10 mouse cellular contexts compared by ENCODE assay signal in the genomic region with DNA sequence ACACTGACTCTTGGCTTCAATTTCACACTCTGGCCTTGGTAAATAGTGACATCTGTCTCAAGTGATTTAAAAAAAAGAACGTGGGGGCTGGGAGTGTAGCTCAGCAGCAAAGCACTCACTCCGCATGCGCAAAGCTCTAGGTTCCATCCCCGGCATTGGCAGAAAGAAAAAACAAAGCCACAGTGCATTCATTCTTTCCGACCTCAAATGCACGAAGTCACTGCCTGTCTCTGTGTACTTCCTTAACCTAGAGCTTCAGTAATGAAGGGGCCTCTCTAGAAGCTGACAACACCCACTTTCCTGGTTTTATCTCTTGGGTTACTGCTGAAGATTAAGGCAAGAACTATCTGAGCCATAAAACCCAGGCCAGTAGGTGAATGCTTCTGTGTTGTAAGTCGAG. TPM values are rescaled to one million over a fixed set of nuclear protein-coding genes. Genes with fewer than 3 reads are reported as not detected.
DNase-seq lines count a peak whose midpoint lies in the region; ATAC-seq lines count a peak whose summit lies in the region.
"Had no signal": no experiment of that assay in that cellular context is flagged by ENCODE, and none has a peak within 500 bp of the region (broad histone marks: within the 10 kb centered on the region; RNA-seq: fewer than 3 reads in every experiment).

No protein-coding gene starts in this region.

- H3K9ac ChIP-seq in hindbrain, embryonic 16.5 days (ENCODE audit: low read depth, low read length) = no peak overlapping the region
- no peak overlapping the region for H3K9ac ChIP-seq in hindbrain, embryonic 11.5 days (ENCODE audit: low read depth, low read length)

- no peaks in the 10 kb centered on the region for H3K36me3 ChIP-seq in hindbrain, embryonic 16.5 days (ENCODE audit: control insufficient read depth, insufficient read depth, low read length)
- no peaks in the 10 kb centered on the region; the same call in 1 of the 2 replicates for H3K36me3 ChIP-seq in hindbrain, embryonic 11.5 days (ENCODE audit: control insufficient read depth, insufficient read depth, low read length)

- peak overlapping the region; percentile 62 for H3K27ac ChIP-seq in hindbrain, embryonic 16.5 days (ENCODE audit: low read depth, low read length)
- no peak overlapping the region for H3K27ac ChIP-seq in hindbrain, embryonic 11.5 days (ENCODE audit: low read depth, low read length)

- H3K4me1 ChIP-seq in hindbrain, embryonic 16.5 days (ENCODE audit: control insufficient read depth, insufficient read depth, low read depth, low read length) = peaks cover 11% of the 10 kb centered on the region
- H3K4me1 ChIP-seq in hindbrain, embryonic 11.5 days (replicated peaks; ENCODE audit: control insufficient read depth, insufficient read depth, low read length) = no peaks in the 10 kb centered on the region

- H3K27me3 ChIP-seq in hindbrain, embryonic 16.5 days (replicated peaks; ENCODE audit: control insufficient read depth, insufficient read depth, low read length) = no peaks in the 10 kb centered on the region
- no peaks in the 10 kb centered on the region for H3K27me3 ChIP-seq in hindbrain, embryonic 11.5 days (ENCODE audit: control insufficient read depth, insufficient read depth, low read length)

- no peak overlapping the region for H3K4me2 ChIP-seq in hindbrain, embryonic 16.5 days (ENCODE audit: low read length)
- H3K4me2 ChIP-seq in hindbrain, embryonic 11.5 days (replicated peaks; ENCODE audit: low read depth, low read length) = no peak overlapping the region

- no peak overlapping the region for H3K4me3 ChIP-seq in hindbrain, embryonic 16.5 days (ENCODE audit: low read length)
- no peak overlapping the region for H3K4me3 ChIP-seq in hindbrain, embryonic 11.5 days (ENCODE audit: low read depth, low read length)

- DNase-seq in hindbrain, embryonic 11.5 days (ENCODE audit: low spot score) = no peak
- peak; percentile 63 for DNase-seq in ES-CJ7 (ENCODE audit: low read depth, low spot score)
- DNase-seq in c-Kit-positive CD71-positive TER-119-positive erythroid progenitor cells, embryonic 14.5 days (ENCODE audit: low spot score) = peak; percentile 17
- DNase-seq in naive thymus-derived CD4-positive, alpha-beta T cell, adult 2 months (ENCODE audit: low read depth) = peak; percentile 82
- DNase-seq in urinary bladder, postnatal 4 days (ENCODE audit: low spot score in 2 of 2) = no peak
- DNase-seq in left cerebral cortex, postnatal 4 days = no peak
- DNase-seq in kidney, postnatal 4 days = no peak
- DNase-seq: lung, postnatal 14 days had no signal

- ATAC-seq in hindbrain, embryonic 16.5 days = no peak
- no peak for ATAC-seq in hindbrain, embryonic 11.5 days (ENCODE audit: low FRiP score)

- 47% methylated on average over 7 of the region's 7 CpGs for WGBS in hindbrain, embryonic 16.5 days
- WGBS in hindbrain, embryonic 11.5 days = 60% methylated on average over 7 of the region's 7 CpGs

- H3K9me3 ChIP-seq in hindbrain, embryonic 16.5 days (ENCODE audit: control insufficient read depth, low read length) = no peaks in the 10 kb centered on the region
- no peaks in the 10 kb centered on the region for H3K9me3 ChIP-seq in hindbrain, embryonic 11.5 days (ENCODE audit: control insufficient read depth, low read length)

- intact Hi-C loops in left cerebral cortex, postnatal 4 days (cut with DNase I) = no loop called here

RNA-seq across cellular contexts. Expression of a gene that starts 45.4 kb away (rescaled TPM):
- 68.1 and 74.8 TPM in 2 replicates for polyA plus RNA-seq in hindbrain, embryonic 16.5 days (2015; fragmentation: Nextera tagmentation; extraction: Ambion mirVana)
- 49.9 and 51.7 TPM in 2 replicates for polyA plus RNA-seq in hindbrain, embryonic 11.5 days (2014; fragmentation: Nextera tagmentation; extraction: Ambion mirVana)
- total RNA-seq in left cerebral cortex, postnatal 4 days (2021) = 100 to 1,000 TPM; 155 to 162 TPM

RNA-seq across cellular contexts. Expression of a gene that starts 57.4 kb away (rescaled TPM):
- polyA plus RNA-seq in hindbrain, embryonic 16.5 days (2015; fragmentation: Nextera tagmentation; extraction: Ambion mirVana) = 1.5 and 2.0 TPM in 2 replicates
- polyA plus RNA-seq in hindbrain, embryonic 11.5 days (2014; fragmentation: Nextera tagmentation; extraction: Ambion mirVana) = 0.90 and 1.0 TPM in 2 replicates
- 1 to 10 TPM; 2.2 to 4.3 TPM for total RNA-seq in left cerebral cortex, postnatal 4 days (2021)
- total RNA-seq: hematopoietic stem cell, adult 5-6 weeks had no signal

Comparison
In these comparisons a context has a peak if more than half of its experiments do, and no peak if none do; other contexts are left out.
1. DNase-seq: peak in ES-CJ7 (single experiment), c-Kit-positive CD71-positive TER-119-positive erythroid progenitor cells, embryonic 14.5 days (single experiment) and naive thymus-derived CD4-positive, alpha-beta T cell, adult 2 months (single experiment); none in hindbrain, embryonic 11.5 days (single experiment), urinary bladder, postnatal 4 days (0 of 2), left cerebral cortex, postnatal 4 days (single experiment) and kidney, postnatal 4 days (0 of 2).